Mouse (Mus musculus) erythroblast, adult 5-6 weeks (primary cell): ENCODE results near the gene Mcoln2. TPM values are rescaled to one million over a fixed set of nuclear protein-coding genes. Genes with fewer than 3 reads are reported as not detected.

Experiments used
- ATAC-seq: replicated peaks from 2 replicates; pipeline ENCODE4 v1.8.0; 2016; ENCODE audit warnings: moderate number of reproducible peaks, mild to moderate bottlenecking, moderate TSS enrichment, inconsistent platforms; ENCODE audit not compliant: poor library complexity, low FRiP score, severe bottlenecking
- total RNA-seq, 2 experiments: library from RNA; stranded (forward) in 1 of 2; stranded (reverse) in 1 of 2; fragments of 150-400 nt in 1 of 2; fragments of 200-764, 138-1000 nt in 1 of 2; gene quantifications; 2 replicates each; pipeline versions ENCODE4 v1.2.3 to v1.2.4; 2015 to 2017; ENCODE audit warnings: low replicate concordance in 2 of 2

Gene Mcoln2
- total RNA-seq, 2 experiments from 2014 or later = not detected

GRCm38 (mm10) chr3:146140276-146140675 is 9.4 kb upstream of the Mcoln2 start:
- ATAC-seq = no peak

GRCm38 (mm10) chr3:146142523-146142922 is 7.1 kb upstream of the Mcoln2 start:
- ATAC-seq = no peak

- no peak for ATAC-seq
These were observed 4.1 kb upstream of the Mcoln2 start for GRCm38 (mm10) chr3:146145501-146145900.

DNA sequence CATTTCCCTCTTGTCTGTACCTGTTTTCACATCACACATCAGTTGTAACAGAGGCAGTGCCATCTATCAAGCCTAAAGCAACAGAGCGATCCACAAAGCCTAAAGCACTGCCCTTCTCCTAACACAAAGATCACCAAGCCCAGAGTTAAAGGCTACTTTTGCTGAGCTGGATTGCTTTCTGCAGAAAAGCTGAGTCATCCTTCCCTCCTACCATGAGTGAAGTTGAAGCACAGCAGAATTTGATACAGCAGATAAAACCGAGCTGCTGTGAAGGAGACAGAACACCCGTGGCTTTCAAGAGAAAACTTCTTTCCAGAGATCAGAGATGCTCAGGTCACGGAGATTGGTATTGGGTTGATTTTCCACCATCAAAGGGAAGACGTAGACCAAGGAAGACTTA is 3.5 kb upstream of the Mcoln2 start:
- ATAC-seq = no peak

GRCm38 (mm10) chr3:146150058-146150400 is 396 bp downstream of the Mcoln2 start:
- no peak for ATAC-seq

DNA sequence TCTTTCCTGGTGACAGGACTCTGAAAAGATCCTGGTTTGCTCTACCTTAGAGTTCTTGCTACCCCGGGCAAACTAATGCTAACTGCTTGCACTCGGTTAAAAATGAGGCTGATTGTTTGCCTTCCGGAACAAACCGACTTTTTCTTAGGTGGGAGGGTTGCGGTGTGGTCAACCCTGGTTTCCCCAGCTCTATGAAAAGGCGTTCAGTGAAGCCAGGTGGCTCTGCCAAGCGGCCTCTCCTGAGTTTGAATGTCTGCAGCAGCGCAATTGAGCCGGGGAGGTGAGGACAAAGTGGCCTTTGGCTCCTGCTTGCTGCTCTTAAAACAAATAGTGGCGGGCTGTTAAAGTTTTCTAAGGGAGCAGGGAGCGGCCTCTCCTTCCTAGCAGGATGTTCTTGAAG is 927 bp downstream of the Mcoln2 start:
- no peak for ATAC-seq

DNA sequence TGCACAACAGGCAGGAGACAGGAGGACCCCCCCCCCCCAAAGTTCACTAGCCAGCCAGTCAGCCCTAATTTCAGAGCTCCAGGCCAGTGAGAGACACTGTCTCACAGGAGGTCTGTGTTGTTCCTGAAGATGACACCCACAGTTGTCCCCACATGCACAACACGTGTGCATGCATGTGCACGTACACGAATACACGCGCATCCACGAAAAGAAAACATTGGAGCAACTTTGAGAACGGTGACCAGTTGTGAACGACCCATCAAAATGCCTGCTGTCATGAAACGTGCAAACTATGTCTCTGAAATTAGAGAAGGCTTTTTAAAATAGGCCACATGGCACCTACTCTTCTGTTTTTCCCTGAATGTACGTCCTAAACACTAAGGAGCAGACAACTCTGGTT is 1.7 kb downstream of the Mcoln2 start:
- no peak for ATAC-seq

DNA sequence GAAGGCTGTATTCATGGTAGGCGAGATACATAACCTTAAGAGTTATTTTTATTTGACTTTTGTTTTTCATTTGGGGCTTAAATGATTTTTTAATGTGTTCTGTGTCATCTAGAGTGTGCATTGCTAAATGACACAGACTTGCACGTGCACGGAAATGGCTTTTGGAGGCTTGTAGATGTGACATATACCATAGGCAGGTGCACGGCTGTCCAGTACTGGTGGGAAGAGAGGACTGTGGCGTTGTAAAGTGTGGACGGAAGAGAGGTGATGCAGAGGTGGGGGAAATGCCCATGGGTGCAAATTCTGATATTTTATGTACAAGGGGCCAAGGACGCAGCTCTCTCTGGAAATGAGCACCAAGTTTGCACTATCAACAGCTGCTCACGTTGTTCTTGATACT is 2.1 kb downstream of the Mcoln2 start:
- ATAC-seq = no peak

GRCm38 (mm10) chr3:146152348-146152747 is 2.7 kb downstream of the Mcoln2 start:
- ATAC-seq = no peak

GRCm38 (mm10) chr3:146152913-146153312 is 3.3 kb downstream of the Mcoln2 start:
- ATAC-seq = no peak

- ATAC-seq = no peak
These were observed 4.4 kb downstream of the Mcoln2 start for GRCm38 (mm10) chr3:146153862-146154611.

- no peak for ATAC-seq
These were observed 6.3 kb downstream of the Mcoln2 start for GRCm38 (mm10) chr3:146155628-146156576.

DNA sequence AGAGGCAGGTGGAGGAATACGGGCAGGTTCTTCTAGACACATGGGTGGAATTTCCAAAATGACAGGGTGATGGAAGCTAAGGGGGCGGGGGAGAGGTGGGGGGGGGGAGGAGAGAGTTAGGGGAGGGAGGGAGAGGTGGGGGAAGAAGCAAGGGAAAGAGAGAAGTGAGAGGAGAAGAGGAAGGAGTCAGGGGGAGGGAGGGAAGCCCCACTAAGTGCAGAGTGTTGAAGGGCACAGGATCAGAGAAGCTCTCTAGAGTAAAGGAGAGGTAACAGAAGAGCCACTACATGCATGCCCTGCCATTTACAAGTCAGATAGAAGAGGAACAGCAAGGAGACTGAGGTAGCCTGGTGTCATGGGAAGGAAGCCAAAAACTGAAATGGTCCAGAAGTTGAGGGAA is 7.2 kb downstream of the Mcoln2 start:
- ATAC-seq = no peak

- ATAC-seq = no peak
These were observed 8.4 kb downstream of the Mcoln2 start for GRCm38 (mm10) chr3:146158039-146158438.

DNA sequence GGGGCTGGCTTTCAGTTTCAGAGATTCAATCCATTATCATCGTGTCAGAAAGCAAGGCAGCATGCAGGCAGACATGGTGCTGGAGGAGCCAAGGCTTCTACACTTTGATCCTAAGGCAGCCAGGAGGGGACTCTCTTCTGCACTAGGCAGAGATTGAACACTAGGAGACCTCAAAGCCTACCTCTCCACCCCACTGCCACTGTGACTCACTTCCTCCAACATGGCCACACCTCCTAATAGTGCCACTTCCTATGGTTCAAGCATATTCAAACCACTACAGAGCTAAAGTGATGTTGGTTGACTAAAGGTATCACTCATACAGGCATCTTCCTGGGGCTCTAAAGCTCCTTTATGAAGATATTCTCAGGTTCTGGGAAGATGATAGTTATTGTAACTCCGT is 9.7 kb downstream of the Mcoln2 start:
- ATAC-seq = no peak

DNA sequence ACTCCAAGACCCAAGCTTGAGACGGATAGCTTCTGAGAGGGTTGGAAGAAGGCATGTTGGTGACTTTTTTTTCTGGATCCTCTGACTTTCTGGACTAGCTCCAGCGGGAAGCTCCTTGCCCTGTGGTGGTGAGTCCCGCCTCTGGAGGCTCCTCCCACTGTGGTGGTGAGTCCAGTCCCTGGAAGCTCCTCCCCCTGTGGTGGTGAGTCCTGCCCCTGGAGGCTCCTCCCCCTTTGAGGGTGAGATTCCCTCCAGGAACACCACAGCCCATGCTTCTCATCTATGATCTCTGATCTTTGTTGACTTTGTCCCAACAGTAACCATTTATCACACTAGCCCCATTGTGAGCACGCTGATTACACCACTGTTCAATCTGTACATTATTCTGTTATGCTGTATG is 12.6 kb downstream of the Mcoln2 start:
- no peak for ATAC-seq

- ATAC-seq = no peak
These were observed 19.7 kb downstream of the Mcoln2 start for GRCm38 (mm10) chr3:146169356-146169755.

GRCm38 (mm10) chr3:146173030-146173429 is 23.4 kb downstream of the Mcoln2 start:
- no peak for ATAC-seq

DNA sequence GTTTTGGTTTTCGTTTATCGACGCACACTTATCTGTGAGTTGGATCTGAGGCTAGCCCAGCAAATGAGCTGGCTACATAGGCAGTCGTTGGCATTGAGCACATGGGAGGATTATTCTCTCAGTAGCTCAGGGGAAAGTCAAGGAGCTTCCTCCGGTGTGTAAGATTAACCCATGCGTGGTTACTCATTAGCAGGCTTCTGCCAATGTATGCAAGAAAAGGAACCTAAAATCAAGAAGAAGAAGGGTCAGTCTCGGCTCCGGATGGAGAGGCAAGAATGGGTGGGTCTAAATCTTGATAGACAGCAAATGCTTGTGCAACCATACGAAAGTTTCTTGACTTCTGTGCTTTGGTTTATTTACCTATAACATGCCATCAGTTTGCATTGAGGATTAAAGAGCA is 24.6 kb downstream of the Mcoln2 start:
- no peak for ATAC-seq

GRCm38 (mm10) chr3:146177295-146177694 is 27.7 kb downstream of the Mcoln2 start:
- no peak for ATAC-seq
